Mouse (Mus musculus): Measurements from ENCODE around the gene Srsf4.

The Srsf4 gene

GRCm38 (mm10) chr4:131873293-131874168, at the start of gene Srsf4:
Srsf4 (plus strand) TSS chr4:131873617.
- DNase-seq (ENCODE audit: low spot score in 2 of 2) = peak; percentile 84 to 96

GRCm38 (mm10) chr4:131824939-131825338, 48.5 kb upstream of the Srsf4 start:
- DNase-seq (ENCODE audit: low spot score in 2 of 2) = no peak

DNA sequence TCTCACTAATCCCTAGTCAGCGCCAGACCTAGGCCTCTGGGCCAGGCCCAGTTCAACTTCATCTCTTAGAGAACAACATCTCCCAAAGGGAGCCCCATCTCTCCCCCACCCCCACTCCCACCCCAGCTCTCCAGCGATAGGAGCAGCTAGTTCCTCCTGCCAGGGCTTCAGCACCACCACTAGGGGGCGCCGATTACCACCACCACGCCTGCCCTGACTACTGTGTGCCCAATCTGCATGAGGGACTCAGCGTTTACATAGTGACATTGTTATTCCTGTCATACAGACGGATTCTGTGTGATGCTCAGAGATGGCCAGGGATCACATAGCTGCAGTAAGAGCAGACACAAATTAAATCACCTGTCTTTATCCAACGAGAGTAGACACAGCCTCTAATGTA, 47.6 kb upstream of the Srsf4 start:
- DNase-seq (ENCODE audit: low spot score in 2 of 2) = peak; percentile 41 to 77

DNA sequence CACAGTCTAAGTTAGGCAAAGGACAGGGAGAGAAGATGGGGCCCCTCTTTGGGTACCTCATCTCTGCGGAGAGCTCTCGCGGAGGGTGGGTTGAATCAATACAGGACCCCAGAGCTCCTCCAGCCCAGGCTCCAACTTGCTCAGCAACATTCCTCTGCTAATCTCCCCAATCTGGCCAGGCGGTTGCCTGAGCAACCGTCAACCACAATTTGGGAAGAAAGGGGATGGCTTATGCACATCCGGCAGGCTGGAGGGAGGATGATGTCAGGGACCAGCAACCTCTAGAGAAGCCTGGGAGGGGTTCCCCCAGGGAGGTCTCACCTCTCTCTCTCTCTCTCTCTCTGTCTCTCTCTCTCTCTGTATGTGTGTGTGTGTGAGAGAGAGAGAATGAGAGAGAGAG, 46.5 kb upstream of the Srsf4 start:
- no peak for DNase-seq (ENCODE audit: low spot score in 2 of 2)

GRCm38 (mm10) chr4:131829123-131829522, 44.3 kb upstream of the Srsf4 start:
- no peak for DNase-seq (ENCODE audit: low spot score in 2 of 2)

GRCm38 (mm10) chr4:131831546-131832045, 41.8 kb upstream of the Srsf4 start:
- no peak for DNase-seq (ENCODE audit: low spot score in 2 of 2)

GRCm38 (mm10) chr4:131832759-131833407, 40.5 kb upstream of the Srsf4 start:
- DNase-seq (ENCODE audit: low spot score in 2 of 2) = no peak

DNA sequence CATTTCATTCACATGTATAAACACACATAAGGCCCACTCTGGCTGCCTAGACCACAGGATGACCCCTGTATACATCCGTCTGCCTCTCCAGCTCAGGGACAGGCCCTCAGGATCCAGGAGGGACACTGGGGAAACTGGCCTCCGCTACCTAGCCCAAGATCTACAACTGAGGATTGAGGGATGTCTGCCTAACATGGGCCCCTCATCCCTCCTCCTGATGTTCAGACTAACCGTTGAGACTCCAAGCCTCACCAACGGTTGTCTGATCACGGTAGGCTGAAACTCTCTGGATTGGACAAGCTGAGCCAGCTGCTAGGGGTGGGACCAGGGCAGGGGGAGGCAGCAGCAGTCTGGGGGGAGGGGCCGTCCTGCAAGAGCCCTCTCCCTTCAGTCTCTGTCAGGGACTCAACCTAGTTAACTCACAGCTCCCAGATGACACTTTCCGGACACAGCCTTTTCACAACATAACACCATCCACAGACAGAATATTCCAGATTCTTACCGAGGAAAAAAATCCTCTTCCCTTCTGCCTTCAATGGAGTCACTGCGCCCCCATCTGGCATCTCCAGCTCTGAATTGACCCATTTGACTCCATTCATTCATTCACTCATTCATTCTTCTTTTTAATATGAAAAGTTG, 39.3 kb upstream of the Srsf4 start:
- DNase-seq (ENCODE audit: low spot score in 2 of 2) = no peak

- DNase-seq (ENCODE audit: low spot score in 2 of 2) = peak; percentile 14 to 29
Measured at GRCm38 (mm10) chr4:131836351-131836881, 37.0 kb upstream of the Srsf4 start.

GRCm38 (mm10) chr4:131836891-131837491, 36.4 kb upstream of the Srsf4 start:
- DNase-seq (ENCODE audit: low spot score in 2 of 2) = peak; percentile 22 to 35

GRCm38 (mm10) chr4:131837872-131838524, 35.4 kb upstream of the Srsf4 start, which contains the start of gene Ptpru:
Ptpru (minus strand) TSS chr4:131838288.
- peak; percentile 86 to 88 for DNase-seq (ENCODE audit: low spot score in 2 of 2)

GRCm38 (mm10) chr4:131843290-131843743, 30.1 kb upstream of the Srsf4 start, which contains the start of gene Mecr:
Mecr (plus strand) TSS chr4:131843470.
- DNase-seq (ENCODE audit: low spot score in 2 of 2) = peak; percentile 91 to 96

GRCm38 (mm10) chr4:131845991-131846778, 27.2 kb upstream of the Srsf4 start:
- DNase-seq (ENCODE audit: low spot score in 2 of 2) = no peak

DNA sequence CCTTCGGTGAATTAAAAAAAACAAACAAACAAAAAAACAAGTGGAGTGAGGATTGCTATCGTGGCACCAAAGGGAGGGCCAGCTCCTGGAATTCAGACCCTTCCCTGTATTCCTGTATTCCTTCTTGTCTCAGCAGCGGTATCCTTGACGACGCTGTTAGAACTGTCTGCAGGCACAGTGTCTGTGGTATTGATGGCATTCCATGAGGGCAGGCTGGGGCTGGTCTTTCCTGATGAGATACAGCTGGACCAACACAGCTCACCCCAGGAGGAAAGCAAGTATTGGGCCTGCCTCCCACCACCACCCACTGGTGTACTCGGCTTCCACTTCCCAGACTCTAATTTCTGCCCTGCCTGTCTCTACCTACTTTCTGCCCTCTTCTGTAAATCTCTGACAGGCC, 25.3 kb upstream of the Srsf4 start:
- DNase-seq (ENCODE audit: low spot score in 2 of 2) = no peak

DNA sequence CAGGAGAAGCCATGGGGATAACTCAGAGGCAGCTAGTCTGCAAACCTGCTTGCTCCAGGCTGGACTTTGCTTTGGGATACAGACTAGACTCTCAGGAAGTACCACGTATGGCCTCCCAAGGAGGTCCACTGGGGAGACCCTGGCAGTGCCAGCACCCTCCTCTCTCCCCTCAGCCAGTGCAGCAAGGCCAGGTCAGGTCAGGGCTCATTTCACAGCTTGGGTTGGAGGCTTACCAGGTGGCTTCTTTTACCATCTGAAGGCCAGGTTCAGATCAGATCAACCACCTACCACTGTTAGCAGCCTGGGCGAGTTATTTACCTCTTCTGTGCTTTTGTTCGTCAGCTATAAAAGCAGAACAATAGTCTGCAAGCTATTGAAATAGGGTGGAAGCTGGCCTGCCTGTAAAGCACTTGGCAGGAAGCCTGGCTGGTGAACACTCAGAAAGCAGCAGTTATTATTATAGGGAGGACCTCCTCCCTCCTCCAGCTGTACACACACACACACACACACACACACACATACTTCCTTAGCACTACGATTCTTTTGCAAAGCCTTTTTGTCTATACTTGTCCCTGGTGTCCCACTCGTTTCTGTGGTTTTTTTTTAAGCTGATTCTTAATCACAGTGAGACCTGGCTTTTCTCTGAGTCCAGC, 23.3 kb upstream of the Srsf4 start:
- DNase-seq (ENCODE audit: low spot score in 2 of 2) = no peak

DNA sequence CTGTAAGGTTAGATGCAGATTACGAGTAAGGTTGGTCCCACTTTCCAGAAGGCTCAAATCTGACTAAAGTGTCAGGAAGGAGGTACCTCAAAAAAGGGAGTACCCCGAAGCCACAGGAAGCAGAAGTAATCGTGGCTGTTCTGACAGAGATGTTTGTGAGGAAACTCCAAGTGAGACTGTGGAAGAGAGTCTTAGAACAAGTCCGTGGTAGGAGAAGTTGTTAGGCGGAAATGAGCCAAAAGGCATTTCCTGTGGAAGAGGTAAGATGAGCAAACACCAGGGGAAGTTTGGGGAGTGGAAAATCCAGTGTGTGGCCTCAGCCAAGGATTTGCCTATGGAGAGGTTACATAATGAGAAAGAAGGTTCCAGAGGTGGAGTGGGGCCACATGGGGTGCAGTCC, 18.5 kb upstream of the Srsf4 start:
- no peak for DNase-seq (ENCODE audit: low spot score in 2 of 2)

GRCm38 (mm10) chr4:131860492-131861340, 12.7 kb upstream of the Srsf4 start:
- peak; percentile 80 to 86 for DNase-seq (ENCODE audit: low spot score in 2 of 2)

GRCm38 (mm10) chr4:131861341-131861739, 12.1 kb upstream of the Srsf4 start:
- peak in 1 of 2 experiments; percentile 16 for DNase-seq (ENCODE audit: low spot score in 2 of 2)
